Mouse (Mus musculus): ENCODE measurements around the gene Klrb1a. TPM values are rescaled to one million over a fixed set of nuclear protein-coding genes. Genes with fewer than 3 reads are reported as not detected.
"Not testable (repeated sequence)": the region's sequence is repeated elsewhere in the genome, so short reads cannot be mapped to it uniquely, and the experiment has no call there.

Klrb1a gene
- polyA plus RNA-seq (2015; fragmentation: Nextera tagmentation; extraction: Ambion mirVana): not detected in 2 replicates

GRCm38 (mm10) chr6:128623433-128623832 is at the start of gene Klrb1a:
Gene Klrb1a (minus strand): TSS chr6:128623533.
- WGBS: 93% methylated on average over 5 of the region's 5 CpGs
- H3K27me3 ChIP-seq; H3K4me1 ChIP-seq (replicated peaks); H3K9me3 ChIP-seq; H3K27ac ChIP-seq; H3K4me3 ChIP-seq; ATAC-seq (ENCODE audit: low FRiP score); H3K9ac ChIP-seq; H3K4me2 ChIP-seq; H3K36me3 ChIP-seq: not testable (repeated sequence)

GRCm38 (mm10) chr6:128669936-128670335 is 46.6 kb upstream of the Klrb1a start:
- no peaks in the 10 kb centered on the region; the same call in 1 of the 2 replicates for H3K9me3 ChIP-seq
- no peak for ATAC-seq (ENCODE audit: low FRiP score)
- no peak overlapping the region for H3K4me2 ChIP-seq
- H3K36me3 ChIP-seq: no peaks in the 10 kb centered on the region
- no peak overlapping the region for H3K4me3 ChIP-seq
- H3K27me3 ChIP-seq: no peaks in the 10 kb centered on the region
- WGBS: 59% methylated on average over 4 of the region's 4 CpGs
- H3K9ac ChIP-seq: no peak overlapping the region
- H3K4me1 ChIP-seq (replicated peaks): no peaks in the 10 kb centered on the region
- no peak overlapping the region for H3K27ac ChIP-seq

DNA sequence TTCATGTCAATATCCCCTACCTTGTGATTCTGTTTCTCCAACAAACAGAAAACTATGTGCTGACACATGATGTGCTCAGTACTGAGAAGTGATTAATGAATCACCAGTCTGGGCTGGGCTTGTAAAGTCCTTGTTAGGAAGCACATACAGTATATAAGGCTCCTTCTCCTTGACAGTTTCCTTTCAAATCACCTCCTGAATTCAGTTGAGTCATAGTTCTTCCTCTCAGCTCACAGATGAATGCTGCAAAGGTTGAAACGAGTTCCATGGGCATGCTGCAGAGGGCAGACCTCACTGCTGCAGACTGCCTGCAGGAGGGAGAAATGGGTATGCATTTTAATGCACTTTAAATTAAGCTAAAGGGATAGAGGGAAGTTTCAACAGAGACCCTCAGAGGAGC is 38.9 kb upstream of the Klrb1a start, which contains the start of gene Clec2h:
TSS of gene Clec2h (plus strand) at position 180 of the 400 bp plus-strand sequence.
- ATAC-seq (ENCODE audit: low FRiP score): no peak
- 22% methylated on average over 1 of the region's 1 CpGs for WGBS
- Histone ChIP-seq H3K4me3 (no peak within 1 kb of the TSS), H3K36me3 (no peaks in the 10 kb centered on the region), H3K4me1 (replicated peaks) (no peaks in the 10 kb centered on the region), H3K4me2 (no peak within 1 kb of the TSS), H3K27ac (no peak within 1 kb of the TSS), H3K27me3 (no peaks in the 10 kb centered on the region), H3K9ac (no peak within 1 kb of the TSS), H3K9me3 (no peaks in the 10 kb centered on the region)

- no peak overlapping the region for H3K4me2 ChIP-seq
- no peak for ATAC-seq (ENCODE audit: low FRiP score)
- H3K4me1 ChIP-seq (replicated peaks): no peaks in the 10 kb centered on the region
- H3K9me3 ChIP-seq: no peaks in the 10 kb centered on the region
- no peak overlapping the region for H3K27ac ChIP-seq
- no peaks in the 10 kb centered on the region for H3K27me3 ChIP-seq
- H3K36me3 ChIP-seq: no peaks in the 10 kb centered on the region
- no peak overlapping the region for H3K9ac ChIP-seq
- H3K4me3 ChIP-seq: no peak overlapping the region
- WGBS: 88% methylated on average over 1 of the region's 1 CpGs
These were observed 37.9 kb upstream of the Klrb1a start for GRCm38 (mm10) chr6:128661249-128661648.

DNA sequence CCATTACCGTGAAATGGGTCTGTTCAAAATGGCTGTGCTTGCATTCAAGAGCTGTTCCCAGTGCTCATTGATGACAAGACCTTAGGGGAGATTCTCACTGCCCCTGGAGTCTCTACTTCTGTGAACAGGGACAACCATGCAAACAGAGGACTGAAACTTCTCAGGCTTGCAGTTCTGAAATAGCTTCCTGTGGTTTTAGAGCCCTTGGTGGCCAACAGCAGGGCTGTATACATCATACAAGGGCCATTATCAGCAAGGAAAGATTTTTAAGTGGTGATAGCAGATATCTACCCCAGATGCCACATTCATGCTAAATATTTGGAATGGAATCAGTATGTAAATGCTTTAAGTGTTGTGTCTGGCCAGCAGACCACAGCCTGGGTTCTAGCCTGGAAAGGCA is 29.6 kb upstream of the Klrb1a start:
- no peak overlapping the region for H3K27ac ChIP-seq
- H3K4me3 ChIP-seq: no peak overlapping the region
- no peaks in the 10 kb centered on the region for H3K4me1 ChIP-seq (replicated peaks)
- no peaks in the 10 kb centered on the region for H3K9me3 ChIP-seq
- no peak for ATAC-seq (ENCODE audit: low FRiP score)
- H3K9ac ChIP-seq: no peak overlapping the region
- H3K36me3 ChIP-seq: no peaks in the 10 kb centered on the region
- 97% methylated on average over 1 of the region's 1 CpGs for WGBS
- H3K27me3 ChIP-seq: no peaks in the 10 kb centered on the region
- no peak overlapping the region for H3K4me2 ChIP-seq

DNA sequence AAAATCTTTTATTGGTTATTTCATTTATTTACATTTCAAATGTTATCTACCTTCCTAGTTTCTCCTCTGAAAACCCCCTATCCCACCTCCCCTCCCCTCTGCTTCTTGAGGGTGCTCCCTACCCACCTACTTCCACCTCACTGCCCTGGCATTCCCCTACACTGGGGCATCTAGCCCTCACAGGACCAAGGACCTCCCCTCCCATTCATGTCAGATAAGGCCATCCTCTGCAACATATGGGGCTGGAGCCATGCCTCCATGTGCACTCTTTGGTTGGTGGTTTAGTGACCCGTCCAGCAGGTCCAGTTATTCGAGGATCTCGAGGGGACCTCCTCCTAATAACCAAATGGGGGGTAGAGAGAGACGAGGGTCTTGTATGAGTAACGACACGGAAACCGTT is 27.5 kb upstream of the Klrb1a start:
- not testable (repeated sequence) for H3K27me3 ChIP-seq; H3K36me3 ChIP-seq; ATAC-seq (ENCODE audit: low FRiP score); H3K27ac ChIP-seq; H3K9me3 ChIP-seq; H3K4me1 ChIP-seq (replicated peaks); H3K9ac ChIP-seq; H3K4me3 ChIP-seq; H3K4me2 ChIP-seq
- WGBS: 97% methylated on average over 7 of the region's 7 CpGs

DNA sequence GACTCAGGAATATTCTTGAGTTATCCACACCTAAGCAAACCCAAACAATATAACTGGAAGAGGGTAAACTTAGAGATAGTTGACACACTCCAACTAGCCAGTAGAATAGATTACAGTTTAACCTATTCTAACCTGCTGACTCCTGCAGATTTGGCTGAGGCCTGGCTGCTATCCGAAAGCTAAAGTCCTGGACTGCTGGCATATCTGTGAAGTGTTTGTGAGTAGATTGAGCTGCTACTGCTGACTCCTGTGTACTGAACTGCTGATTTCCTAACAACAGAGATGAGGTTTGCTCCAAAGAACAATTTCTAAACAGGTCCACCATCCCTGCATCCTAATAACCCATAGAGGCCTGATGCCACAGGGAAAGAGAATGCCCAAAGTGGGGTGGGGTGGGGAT is 26.9 kb upstream of the Klrb1a start:
- no peak overlapping the region for H3K27ac ChIP-seq
- H3K4me2 ChIP-seq: no peak overlapping the region
- 90% methylated on average over 1 of the region's 1 CpGs for WGBS
- no peak overlapping the region for H3K9ac ChIP-seq
- no peak for ATAC-seq (ENCODE audit: low FRiP score)
- no peaks in the 10 kb centered on the region for H3K4me1 ChIP-seq (replicated peaks)
- H3K4me3 ChIP-seq: no peak overlapping the region
- no peaks in the 10 kb centered on the region for H3K36me3 ChIP-seq
- no peaks in the 10 kb centered on the region for H3K27me3 ChIP-seq
- H3K9me3 ChIP-seq: no peaks in the 10 kb centered on the region

DNA sequence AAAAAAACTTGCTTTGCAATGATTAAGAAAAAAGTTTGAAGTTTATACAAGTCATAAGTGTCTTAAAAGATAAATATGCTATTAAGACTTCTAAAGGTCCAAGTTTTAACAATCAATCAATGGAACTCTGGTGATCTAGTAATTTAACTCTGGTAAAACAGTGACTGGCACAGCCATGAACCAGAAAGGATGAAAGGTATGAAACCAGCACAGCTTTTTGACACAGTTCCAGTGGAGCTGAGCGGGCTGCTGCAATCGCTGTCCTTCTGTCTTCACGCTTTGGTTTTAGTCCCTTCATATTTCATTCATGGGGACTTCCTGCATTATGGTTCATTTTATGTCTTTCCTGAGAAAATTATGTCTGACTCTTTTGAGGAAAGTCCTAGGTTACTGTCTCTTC is 26.3 kb upstream of the Klrb1a start:
- no peak overlapping the region for H3K9ac ChIP-seq
- H3K4me2 ChIP-seq: no peak overlapping the region
- H3K36me3 ChIP-seq: no peaks in the 10 kb centered on the region
- H3K9me3 ChIP-seq: no peaks in the 10 kb centered on the region
- no peak for ATAC-seq (ENCODE audit: low FRiP score)
- no peaks in the 10 kb centered on the region for H3K27me3 ChIP-seq
- H3K27ac ChIP-seq: no peak overlapping the region
- no peaks in the 10 kb centered on the region for H3K4me1 ChIP-seq (replicated peaks)
- no peak overlapping the region for H3K4me3 ChIP-seq
- WGBS: 93% methylated on average over 3 of the region's 3 CpGs

GRCm38 (mm10) chr6:128645708-128646107 is 22.4 kb upstream of the Klrb1a start:
- ATAC-seq (ENCODE audit: low FRiP score); H3K4me3 ChIP-seq; H3K4me1 ChIP-seq (replicated peaks); H3K36me3 ChIP-seq; H3K9me3 ChIP-seq; H3K27me3 ChIP-seq; H3K4me2 ChIP-seq; H3K27ac ChIP-seq; H3K9ac ChIP-seq: not testable (repeated sequence)
- 93% methylated on average over 12 of the region's 12 CpGs for WGBS

DNA sequence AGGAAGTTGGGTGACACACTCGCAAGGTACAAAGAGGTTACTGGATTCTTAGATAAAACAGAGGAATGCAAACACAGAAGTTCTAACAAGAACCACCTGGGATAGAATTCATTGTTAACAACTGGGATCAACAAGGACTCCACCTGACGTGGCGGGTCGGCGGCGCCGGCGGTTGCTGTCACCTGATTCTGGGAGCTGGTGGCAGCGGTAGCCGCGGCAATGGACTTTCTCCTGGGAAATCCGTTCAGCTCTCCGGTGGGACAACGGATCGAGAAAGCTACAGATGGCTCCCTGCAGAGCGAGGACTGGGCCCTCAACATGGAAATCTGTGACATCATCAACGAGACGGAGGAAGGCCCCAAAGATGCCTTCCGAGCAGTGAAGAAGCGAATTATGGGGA is 21.4 kb upstream of the Klrb1a start:
- H3K9me3 ChIP-seq; H3K4me1 ChIP-seq (replicated peaks); ATAC-seq (ENCODE audit: low FRiP score): not testable (repeated sequence)

GRCm38 (mm10) chr6:128643999-128644398 is 20.7 kb upstream of the Klrb1a start:
- no peaks in the 10 kb centered on the region for H3K9me3 ChIP-seq
- 66% methylated on average over 2 of the region's 2 CpGs for WGBS

More for the DNA sequence above, 21.4 kb upstream of the Klrb1a start:
- H3K9ac ChIP-seq, H3K4me3 ChIP-seq, H3K27ac ChIP-seq, H3K36me3 ChIP-seq, H3K4me2 ChIP-seq, H3K27me3 ChIP-seq: not testable (repeated sequence)
- 97% methylated on average over 20 of the region's 20 CpGs for WGBS

DNA sequence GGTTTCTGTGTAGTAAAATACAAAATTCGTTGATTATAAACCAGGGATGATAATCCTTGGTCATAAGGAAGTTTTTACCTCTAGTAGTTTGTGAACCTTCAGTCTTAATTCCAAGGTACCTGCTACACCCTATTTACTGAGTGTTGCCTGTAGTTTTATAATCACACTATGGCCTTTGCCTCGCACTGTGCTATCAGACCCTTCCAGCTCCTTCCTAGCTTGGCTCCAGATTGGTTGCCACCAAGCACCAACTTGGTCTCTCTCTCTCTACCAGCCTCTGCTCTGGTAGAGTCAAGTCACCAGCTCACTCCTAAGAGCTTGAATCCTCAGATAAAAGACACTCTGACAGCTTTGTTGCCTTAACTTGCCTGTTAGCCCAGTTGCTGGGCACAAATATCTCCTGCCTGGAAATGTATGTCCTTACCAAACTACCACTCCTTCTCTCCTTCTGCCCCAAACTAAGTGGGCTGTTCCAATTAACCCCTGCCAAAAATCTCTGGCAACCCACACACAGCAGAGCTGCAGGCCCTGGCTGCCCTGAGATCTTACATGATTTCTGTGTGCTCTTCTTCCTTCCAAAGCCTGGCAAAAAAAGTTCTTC is 17.9 kb upstream of the Klrb1a start:
- no peaks in the 10 kb centered on the region for H3K36me3 ChIP-seq
- no peak overlapping the region for H3K9ac ChIP-seq
- WGBS: 90% methylated on average over 2 of the region's 2 CpGs
- H3K27ac ChIP-seq: no peak overlapping the region
- H3K4me1 ChIP-seq (replicated peaks): no peaks in the 10 kb centered on the region
- no peak overlapping the region for H3K4me3 ChIP-seq
- H3K27me3 ChIP-seq: no peaks in the 10 kb centered on the region
- no peaks in the 10 kb centered on the region for H3K9me3 ChIP-seq
- no peak for ATAC-seq (ENCODE audit: low FRiP score)
- H3K4me2 ChIP-seq: no peak overlapping the region

More at GRCm38 (mm10) chr6:128643999-128644398, 20.7 kb upstream of the Klrb1a start:
- no peak for ATAC-seq (ENCODE audit: low FRiP score)
- Histone ChIP-seq H3K27me3 (no peaks in the 10 kb centered on the region), H3K9ac (no peak overlapping the region), H3K4me2 (no peak overlapping the region), H3K36me3 (no peaks in the 10 kb centered on the region), H3K4me1 (replicated peaks) (no peaks in the 10 kb centered on the region), H3K27ac (no peak overlapping the region), H3K4me3 (no peak overlapping the region)

DNA sequence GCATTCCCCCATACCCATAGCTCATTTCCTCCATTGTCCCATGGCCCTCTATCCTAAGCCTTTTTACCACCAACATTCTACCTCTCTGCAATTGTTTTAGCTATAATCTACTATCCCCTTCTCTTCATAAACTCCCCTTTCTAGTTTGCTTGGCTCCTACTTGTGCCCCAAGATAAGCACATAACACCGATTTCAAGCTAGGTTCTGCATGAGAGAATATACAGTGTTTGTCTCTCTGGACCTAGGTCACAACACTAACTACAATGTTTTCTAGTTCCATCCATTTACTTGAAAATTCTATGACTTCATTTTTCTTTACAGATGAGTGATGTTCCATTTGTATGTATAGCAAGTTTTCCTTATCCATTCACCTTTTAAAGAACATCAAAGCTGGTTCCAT is 17.3 kb upstream of the Klrb1a start:
- ATAC-seq (ENCODE audit: low FRiP score): no peak
- no peaks in the 10 kb centered on the region for H3K36me3 ChIP-seq
- no peaks in the 10 kb centered on the region for H3K9me3 ChIP-seq
- WGBS: 98% methylated on average over 1 of the region's 1 CpGs
- H3K27me3 ChIP-seq: no peaks in the 10 kb centered on the region
- H3K4me3 ChIP-seq: no peak overlapping the region
- no peaks in the 10 kb centered on the region for H3K4me1 ChIP-seq (replicated peaks)
- H3K4me2 ChIP-seq: no peak overlapping the region
- no peak overlapping the region for H3K9ac ChIP-seq
- H3K27ac ChIP-seq: no peak overlapping the region
